Mouse (Mus musculus) limb, embryonic 12.5 days (tissue): ENCODE data around the gene Tifa. TPM values are rescaled to one million over a fixed set of nuclear protein-coding genes. Genes with fewer than 3 reads are reported as not detected.

Source experiments
- ATAC-seq: fragments of 200-750 bp; cut with Nextera tagmentation; 2 replicates; pipeline ENCODE4 v1.8.0; 2017; ENCODE audit warnings: low read depth, moderate TSS enrichment; ENCODE audit not compliant: insufficient number of reproducible peaks, insufficient read depth, low FRiP score, low TSS enrichment
- H3K27ac ChIP-seq: fragments of 300-500 bp; sonication (generic); 2 replicates; pipeline ENCODE4 v1.5.1; 2016; ENCODE audit warnings: mild to moderate bottlenecking, moderate library complexity
- H3K27me3 ChIP-seq: fragments of 300-500 bp; sonication (generic); 2 replicates; pipeline ENCODE4 v1.6.1; 2016; ENCODE audit warnings: mild to moderate bottlenecking, moderate library complexity
- H3K36me3 ChIP-seq: fragments of 300-500 bp; sonication (generic); 2 replicates; pipeline ENCODE4 v1.6.1; 2016; ENCODE audit warnings: mild to moderate bottlenecking, moderate library complexity
- H3K4me1 ChIP-seq: fragments of 300-500 bp; sonication (generic); replicated peaks from 2 replicates; pipeline ENCODE4 v1.6.1; 2016
- H3K4me2 ChIP-seq: fragments of 300-500 bp; sonication (generic); 2 replicates; pipeline ENCODE4 v1.6.1; 2016; ENCODE audit warnings: mild to moderate bottlenecking, moderate library complexity
- H3K4me3 ChIP-seq: fragments of 300-500 bp; sonication (generic); replicated peaks from 2 replicates; pipeline ENCODE4 v1.5.1; 2016; ENCODE audit warnings: mild to moderate bottlenecking
- H3K9ac ChIP-seq: fragments of 300-500 bp; sonication (generic); replicated peaks from 2 replicates; pipeline ENCODE4 v1.6.1; 2016; ENCODE audit warnings: mild to moderate bottlenecking, moderate library complexity
- H3K9me3 ChIP-seq: fragments of 300-500 bp; sonication (generic); 2 replicates; pipeline ENCODE4 v1.6.1; 2016; ENCODE audit warnings: mild to moderate bottlenecking, moderate library complexity
- WGBS: fragments of 180-500 bp; shearing (Covaris S2); methylation state at CpG from one replicate; pipeline ENCODE4 v1.1.7; 2016; 5-methylcytosine and 5-hydroxymethylcytosine counted together
- polyA plus RNA-seq: library from polyadenylated mRNA; unstranded; fragments of >200 nt; fragmentation: Nextera tagmentation; extraction: Ambion mirVana; gene quantifications from 2 replicates; pipeline ENCODE4 v1.2.1, GENCODE M21; 2016

The Tifa gene
- polyA plus RNA-seq, 1 experiment from 2014 or later, result 1.6 TPM

DNA sequence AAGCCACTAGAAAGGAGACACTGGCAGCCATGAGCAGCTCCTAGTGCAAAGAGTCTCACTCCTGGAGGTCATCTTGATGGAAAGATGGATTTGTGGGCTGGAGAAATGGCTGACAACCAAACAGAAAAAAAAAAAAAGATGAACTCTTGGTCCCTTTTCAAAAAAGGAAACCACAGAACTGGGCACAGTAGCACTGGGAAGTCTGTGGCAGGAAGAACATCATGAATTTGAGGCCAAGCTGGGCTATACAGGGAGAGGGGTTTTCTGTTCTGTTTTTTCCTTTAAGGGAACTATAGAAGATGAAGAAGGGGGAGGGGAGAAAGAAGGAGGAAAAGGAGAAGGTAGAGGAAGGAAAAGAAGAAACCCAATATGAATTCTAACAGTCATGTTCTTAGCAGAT, 2.6 kb upstream of the Tifa start:
- no peak overlapping the region for H3K4me2 ChIP-seq
- H3K27me3 ChIP-seq, result peaks cover 30% of the 10 kb centered on the region
- no peak for ATAC-seq
- H3K9ac ChIP-seq, result no peak overlapping the region
- no peaks in the 10 kb centered on the region for H3K36me3 ChIP-seq
- no peak overlapping the region for H3K4me3 ChIP-seq
- H3K4me1 ChIP-seq, result peaks cover 13% of the 10 kb centered on the region; the same call in 1 of the 2 replicates
- no peaks in the 10 kb centered on the region for H3K9me3 ChIP-seq
- H3K27ac ChIP-seq, result no peak overlapping the region

DNA sequence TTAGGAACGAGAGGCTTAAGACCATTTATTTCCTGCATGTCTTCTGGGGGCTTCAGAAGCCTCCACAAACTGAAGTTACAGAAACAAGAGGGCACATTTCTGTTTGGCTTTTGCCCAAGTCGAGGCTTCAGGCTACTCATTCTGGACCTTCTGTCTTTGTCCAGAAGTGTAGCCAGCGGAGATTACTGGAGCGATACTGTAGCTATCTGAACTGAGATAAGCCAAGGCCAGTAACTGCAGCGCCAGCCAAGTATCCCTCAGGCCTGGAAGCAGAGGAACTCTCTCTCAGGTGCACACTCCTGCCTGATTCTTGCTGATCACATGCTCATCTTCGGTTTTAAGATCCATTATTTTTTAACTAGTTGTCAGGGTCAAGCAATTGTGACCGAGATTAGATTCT, 1.6 kb upstream of the Tifa start:
- Histone ChIP-seq H3K9ac (no peak overlapping the region), H3K27ac (no peak overlapping the region)
- no peak for ATAC-seq

DNA sequence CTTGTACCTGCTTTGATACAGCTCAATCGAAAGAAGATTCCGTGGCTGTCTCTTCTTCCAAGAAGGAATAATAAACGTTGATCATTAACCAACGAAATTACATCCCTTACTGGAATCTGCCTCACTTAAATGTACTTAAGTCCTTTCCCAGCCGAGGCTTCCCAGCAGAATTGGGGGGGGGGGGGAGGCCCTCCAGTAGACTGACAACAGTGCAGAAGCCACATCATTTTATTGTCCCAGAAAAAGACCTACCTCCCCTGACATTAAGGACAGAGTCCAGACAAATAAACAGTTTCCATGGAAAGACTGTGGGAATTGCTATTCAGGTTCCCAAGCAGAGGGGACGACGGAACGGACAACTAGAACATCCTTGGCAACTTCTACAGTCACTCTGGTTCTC, 686 bp upstream of the Tifa start:
- WGBS, result 14% methylated on average over 8 of the region's 8 CpGs
- no peak for ATAC-seq
- peak overlapping the region; percentile 99; the same call in 1 of the 2 replicates for H3K4me2 ChIP-seq
- H3K9me3 ChIP-seq, result no peaks in the 10 kb centered on the region
- H3K4me3 ChIP-seq, result peak overlapping the region; percentile 52; the same call in 1 of the 2 replicates
- peaks cover 34% of the 10 kb centered on the region for H3K27me3 ChIP-seq
- no peak overlapping the region for H3K9ac ChIP-seq
- H3K36me3 ChIP-seq, result no peaks in the 10 kb centered on the region
- H3K4me1 ChIP-seq, result peaks cover 13% of the 10 kb centered on the region; the same call in 1 of the 2 replicates
- no peak overlapping the region for H3K27ac ChIP-seq

More for the DNA sequence above, 1.6 kb upstream of the Tifa start:
- Histone ChIP-seq H3K9me3 (no peaks in the 10 kb centered on the region), H3K36me3 (no peaks in the 10 kb centered on the region), H3K4me3 (no peak overlapping the region), H3K27me3 (peaks cover 34% of the 10 kb centered on the region), H3K4me1 (peaks cover 13% of the 10 kb centered on the region; the same call in 1 of the 2 replicates), H3K4me2 (no peak overlapping the region)
- WGBS, result 46% methylated on average over 7 of the region's 7 CpGs

DNA sequence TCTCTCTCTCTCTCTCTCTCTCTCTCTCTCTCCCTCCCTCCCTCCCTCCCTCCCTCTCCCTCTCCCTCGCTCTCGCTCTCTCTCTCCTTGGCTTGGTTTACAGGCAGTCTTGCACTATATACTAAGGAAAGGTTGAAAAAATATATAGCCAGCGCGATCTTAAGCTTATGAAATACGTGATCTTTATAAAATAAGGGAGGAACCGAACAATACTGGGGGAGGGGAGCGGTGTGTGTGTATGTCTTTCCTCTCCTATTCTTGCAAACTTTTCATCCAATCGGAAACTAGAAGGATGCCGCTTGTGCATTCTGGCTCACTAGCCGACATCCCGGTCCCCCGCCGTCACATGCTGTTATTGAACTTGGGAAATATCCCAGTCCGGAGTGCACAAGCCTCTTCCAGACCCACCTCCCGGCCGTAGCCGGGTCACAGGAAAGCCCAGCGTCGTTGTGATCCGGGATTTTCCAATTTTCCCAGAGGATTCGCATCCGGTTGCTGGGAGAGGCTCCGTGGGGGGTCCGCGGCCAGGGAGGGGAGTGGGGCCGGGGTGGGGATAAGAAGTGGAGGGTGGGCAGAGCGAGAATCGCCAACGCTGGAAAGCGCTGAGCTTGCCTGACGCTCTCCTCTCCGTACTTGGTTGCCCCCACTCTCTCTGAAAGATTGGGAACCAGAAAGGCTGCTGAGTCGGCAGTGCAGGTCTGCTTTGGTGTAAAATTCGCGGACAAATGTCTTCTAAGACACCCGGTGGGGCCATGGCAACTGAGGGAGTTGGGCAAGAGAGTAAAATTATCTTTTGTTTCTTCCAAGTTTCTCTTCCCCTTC, 840 bp downstream of the Tifa start:
- under 1% methylated on average over 36 of the region's 36 CpGs for WGBS
- Histone ChIP-seq H3K9me3 (no peaks in the 10 kb centered on the region), H3K27ac (no peak overlapping the region), H3K9ac (peak overlapping the region; percentile 63), H3K4me2 (peak overlapping the region; percentile 99), H3K4me1 (peaks cover 13% of the 10 kb centered on the region; the same call in 1 of the 2 replicates), H3K36me3 (no peaks in the 10 kb centered on the region), H3K27me3 (peaks cover 34% of the 10 kb centered on the region), H3K4me3 (peak overlapping the region; percentile 52)
- peak; percentile 63 for ATAC-seq

DNA sequence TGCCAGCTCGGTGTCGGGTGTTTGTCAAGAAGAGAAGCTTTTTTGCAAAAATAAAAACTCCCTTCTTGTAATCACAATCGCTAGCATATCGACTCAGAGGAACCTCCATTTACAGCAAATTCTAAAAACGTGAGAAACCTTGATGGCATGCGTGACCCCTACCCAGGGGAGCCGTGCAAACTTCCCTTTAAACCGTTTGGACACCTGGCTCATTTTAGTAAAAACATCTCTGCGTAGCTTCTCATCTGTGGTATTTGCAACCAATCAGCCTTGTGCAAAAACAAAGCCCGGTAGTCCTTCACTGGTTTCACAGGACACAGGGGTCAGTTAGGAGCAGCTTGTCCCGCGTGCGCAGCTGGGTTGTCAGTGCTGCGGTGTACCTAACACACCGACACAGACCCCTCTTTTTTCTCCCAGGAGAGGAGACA, 1.5 kb downstream of the Tifa start:
- under 1% methylated on average over 15 of the region's 15 CpGs for WGBS
- Histone ChIP-seq H3K4me3 (peak overlapping the region; percentile 52), H3K27me3 (peaks cover 34% of the 10 kb centered on the region), H3K9me3 (no peaks in the 10 kb centered on the region), H3K36me3 (no peaks in the 10 kb centered on the region), H3K4me2 (peak overlapping the region; percentile 99), H3K4me1 (peaks cover 13% of the 10 kb centered on the region; the same call in 1 of the 2 replicates), H3K27ac (no peak overlapping the region), H3K9ac (peak overlapping the region; percentile 63)
- ATAC-seq, result no peak

DNA sequence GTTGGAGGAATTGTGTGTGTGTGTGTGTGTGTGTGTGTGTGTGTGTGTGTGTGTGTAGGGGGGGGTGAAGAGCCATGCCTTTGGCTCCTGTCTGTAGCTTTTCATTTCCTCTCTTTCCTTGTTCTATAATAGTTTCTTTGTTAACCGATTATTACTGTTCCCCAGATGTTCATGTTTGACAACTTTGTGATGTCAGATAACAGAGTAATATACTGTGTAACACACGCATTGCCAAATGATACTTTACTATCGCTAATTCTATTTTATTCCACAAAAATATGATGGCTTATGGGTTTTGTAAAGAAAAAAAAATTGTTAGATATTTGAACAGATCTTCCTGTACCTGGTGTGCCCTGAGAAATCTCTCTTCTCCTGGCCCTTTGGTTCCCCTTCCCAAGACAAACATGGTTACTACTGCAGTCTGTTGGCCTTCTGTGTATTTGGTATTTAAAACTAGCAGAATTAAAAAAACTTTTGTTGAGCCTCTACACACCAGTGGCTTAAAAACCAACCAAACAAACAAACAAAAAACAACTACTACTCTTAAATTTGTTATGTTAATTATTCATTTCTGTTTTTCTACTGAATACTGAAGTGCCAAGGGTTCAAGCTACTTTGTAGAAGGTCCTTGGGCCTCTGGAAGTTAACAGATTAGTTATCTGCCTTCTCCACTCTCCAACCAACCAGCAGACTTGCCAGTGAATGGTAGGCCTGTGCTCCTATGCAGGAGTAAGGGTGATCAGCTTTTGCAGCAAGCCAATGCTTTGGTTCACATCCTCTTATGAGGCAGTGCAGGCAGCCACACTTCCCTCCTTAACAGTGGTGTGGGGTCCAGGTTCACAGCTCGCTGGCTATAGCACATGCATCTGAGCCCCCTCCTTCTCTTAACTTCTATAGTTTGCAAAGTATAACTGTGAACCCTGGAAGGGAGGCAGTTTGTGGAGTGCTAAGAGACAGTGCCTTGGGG, 2.3 kb downstream of the Tifa start:
- no peak for ATAC-seq
- no peaks in the 10 kb centered on the region for H3K36me3 ChIP-seq
- H3K4me2 ChIP-seq, result peak overlapping the region; percentile 99
- no peak overlapping the region; the same call in 1 of the 2 replicates for H3K4me3 ChIP-seq
- H3K27ac ChIP-seq, result no peak overlapping the region
- H3K4me1 ChIP-seq, result peaks cover 13% of the 10 kb centered on the region; the same call in 1 of the 2 replicates
- peaks cover 34% of the 10 kb centered on the region for H3K27me3 ChIP-seq
- no peaks in the 10 kb centered on the region for H3K9me3 ChIP-seq
- H3K9ac ChIP-seq, result no peak overlapping the region
- WGBS, result 55% methylated on average over 4 of the region's 4 CpGs

DNA sequence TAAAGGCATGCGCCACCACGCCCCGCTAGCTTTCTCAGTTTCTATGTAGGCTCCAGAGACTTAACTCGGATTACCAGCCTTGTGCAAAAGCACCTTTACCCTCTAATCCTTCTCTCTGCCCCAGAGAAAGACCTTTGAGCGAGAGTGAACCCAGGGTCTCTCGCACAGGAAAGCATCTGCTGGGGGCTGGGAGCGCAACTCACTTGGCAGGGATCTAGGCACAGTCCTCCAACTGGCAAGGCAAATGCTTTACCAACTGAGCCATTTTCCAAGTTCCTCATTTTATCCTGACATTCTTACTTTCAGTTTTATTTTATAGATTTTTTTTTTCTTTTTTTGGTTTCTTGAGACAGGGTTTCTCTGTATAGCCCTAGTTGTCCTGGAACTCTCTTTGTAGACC, 3.4 kb downstream of the Tifa start:
- no peak for ATAC-seq
- Histone ChIP-seq H3K27me3 (peaks cover 30% of the 10 kb centered on the region), H3K27ac (no peak overlapping the region), H3K9ac (no peak overlapping the region), H3K9me3 (no peaks in the 10 kb centered on the region), H3K4me1 (peaks cover 13% of the 10 kb centered on the region; the same call in 1 of the 2 replicates), H3K36me3 (no peaks in the 10 kb centered on the region), H3K4me3 (no peak overlapping the region), H3K4me2 (no peak overlapping the region)
- WGBS, result 79% methylated on average over 7 of the region's 7 CpGs

DNA sequence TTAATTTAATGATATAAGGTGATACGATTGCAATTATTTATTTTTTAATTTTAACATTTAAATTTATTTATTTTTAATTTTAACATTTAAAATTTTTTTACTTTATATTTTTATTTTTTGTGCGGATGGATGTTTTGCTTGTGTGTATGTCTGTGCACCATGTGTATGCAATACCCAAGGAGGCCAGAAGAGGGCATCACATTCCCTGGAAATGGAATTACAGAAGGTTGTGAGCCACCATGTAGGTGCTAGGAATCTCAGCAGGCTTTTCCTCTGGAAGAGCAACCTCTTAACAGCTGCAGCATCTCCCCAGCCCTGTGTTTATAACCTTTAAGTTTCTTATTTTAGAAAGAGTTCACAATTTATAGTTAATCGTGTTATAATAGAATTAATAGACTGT, 6.2 kb downstream of the Tifa start:
- no peaks in the 10 kb centered on the region for H3K36me3 ChIP-seq
- 94% methylated on average over 3 of the region's 3 CpGs for WGBS
- peaks cover 7% of the 10 kb centered on the region; the same call in 1 of the 2 replicates for H3K4me1 ChIP-seq
- H3K9me3 ChIP-seq, result no peaks in the 10 kb centered on the region
- no peak overlapping the region for H3K27ac ChIP-seq
- H3K4me2 ChIP-seq, result no peak overlapping the region
- no peak overlapping the region for H3K9ac ChIP-seq
- no peak for ATAC-seq
- peaks cover 9% of the 10 kb centered on the region for H3K27me3 ChIP-seq
- no peak overlapping the region for H3K4me3 ChIP-seq

DNA sequence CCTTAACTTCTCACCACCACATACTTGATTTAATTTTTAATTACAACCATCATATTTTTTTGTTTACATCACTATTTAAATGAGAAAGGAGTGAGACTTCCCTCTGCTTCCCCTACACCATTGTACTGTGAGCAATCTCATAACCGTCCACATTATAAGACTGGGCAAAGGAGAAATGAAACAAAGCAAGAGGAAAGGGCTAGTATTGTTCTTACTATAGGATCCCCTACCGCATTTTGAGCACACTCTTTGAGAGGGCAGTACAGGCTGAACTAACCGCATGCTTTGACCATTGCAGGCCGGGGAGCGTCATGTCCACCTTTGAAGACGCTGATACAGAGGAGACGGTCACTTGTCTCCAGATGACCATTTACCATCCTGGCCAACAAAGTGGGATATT, 6.7 kb downstream of the Tifa start:
- Histone ChIP-seq H3K36me3 (no peaks in the 10 kb centered on the region), H3K9me3 (no peaks in the 10 kb centered on the region), H3K27ac (no peak overlapping the region), H3K9ac (no peak overlapping the region), H3K4me2 (no peak overlapping the region), H3K27me3 (peaks cover 6% of the 10 kb centered on the region), H3K4me1 (peaks cover 2% of the 10 kb centered on the region; the same call in 1 of the 2 replicates), H3K4me3 (no peak overlapping the region)
- 91% methylated on average over 7 of the region's 7 CpGs for WGBS
- no peak for ATAC-seq

DNA sequence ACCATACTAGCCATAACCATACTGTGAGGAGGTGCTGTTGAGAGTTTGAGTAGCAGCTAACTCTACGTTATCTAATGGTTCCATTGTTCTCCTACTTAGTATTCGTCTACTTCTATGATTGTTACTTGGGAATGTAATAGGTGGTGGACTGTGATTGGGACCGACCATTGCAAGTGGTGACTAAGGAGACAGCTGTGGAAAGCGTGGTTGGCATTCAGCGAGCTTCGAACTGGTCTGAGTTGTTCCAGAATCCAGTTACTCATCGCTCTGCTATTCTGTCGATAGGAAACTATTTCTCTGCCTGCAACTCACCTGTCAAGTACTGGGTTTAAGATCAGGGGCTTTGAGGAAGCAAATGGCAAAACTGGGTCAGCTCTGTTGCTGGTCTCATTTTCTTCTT, 11.6 kb downstream of the Tifa start:
- H3K27ac ChIP-seq, result no peak overlapping the region
- H3K9ac ChIP-seq, result no peak overlapping the region
- H3K9me3 ChIP-seq, result no peaks in the 10 kb centered on the region
- H3K4me1 ChIP-seq, result peaks cover 7% of the 10 kb centered on the region; the same call in 1 of the 2 replicates
- ATAC-seq, result no peak
- H3K36me3 ChIP-seq, result peaks cover 5% of the 10 kb centered on the region; the same call in 1 of the 2 replicates
- 89% methylated on average over 8 of the region's 8 CpGs for WGBS
- no peaks in the 10 kb centered on the region for H3K27me3 ChIP-seq
- H3K4me2 ChIP-seq, result no peak overlapping the region
- no peak overlapping the region for H3K4me3 ChIP-seq

DNA sequence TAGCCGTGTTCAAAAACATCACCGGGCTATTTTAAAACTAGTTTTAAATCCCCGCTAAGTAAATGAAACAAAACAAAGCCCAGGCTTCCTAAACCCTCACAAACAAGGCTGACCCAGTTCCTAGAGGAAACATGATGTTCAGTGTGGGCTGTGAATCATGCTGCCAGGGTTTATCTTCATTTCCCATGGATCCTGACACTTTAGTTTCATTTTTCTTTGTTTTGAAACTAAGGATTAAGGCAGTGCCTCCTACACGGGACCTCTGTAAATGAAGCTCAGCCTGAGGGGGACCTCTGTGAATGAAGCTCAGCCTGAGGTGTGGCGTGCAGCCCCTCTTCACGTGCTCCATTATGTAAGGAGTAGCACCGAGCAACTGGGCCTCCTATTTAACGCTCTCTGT, 13.2 kb downstream of the Tifa start:
- whole genome bisulfite sequencing, result 45% methylated on average over 8 of the region's 8 CpGs
- H3K36me3 ChIP-seq, result peaks cover 16% of the 10 kb centered on the region
- no peak overlapping the region for H3K27ac ChIP-seq
- no peak overlapping the region for H3K4me2 ChIP-seq
- no peaks in the 10 kb centered on the region for H3K27me3 ChIP-seq
- H3K4me1 ChIP-seq, result peaks cover 7% of the 10 kb centered on the region; the same call in 1 of the 2 replicates
- no peaks in the 10 kb centered on the region for H3K9me3 ChIP-seq
- no peak overlapping the region for H3K9ac ChIP-seq
- H3K4me3 ChIP-seq, result no peak overlapping the region
- no peak for ATAC-seq
